Mouse (Mus musculus) urinary bladder, adult 2 months (tissue): ENCODE results near the gene Abcf2. TPM values are rescaled to one million over a fixed set of nuclear protein-coding genes. Genes with fewer than 3 reads are reported as not detected.
"Not testable (repeated sequence)": the region's sequence is repeated elsewhere in the genome, so short reads cannot be mapped to it uniquely, and the experiment has no call there.

Experiments
- DNase-seq: peaks from one replicate; pipeline ENCODE4 v3.0.0; 2022; ENCODE audit warnings: low spot score
- polyA plus RNA-seq: library from polyadenylated mRNA; depleted of rRNA; stranded (reverse); fragments of >200 nt; gene quantifications from 2 replicates; pipeline ENCODE4 v1.2.3, GENCODE M21; 2012

Abcf2 gene
- polyA plus RNA-seq, 1 experiment, result 50.0 TPM

GRCm38 (mm10) chr5:24586547-24587199 lies 9.4 kb upstream of the Abcf2 start, which contains the start of gene Chpf2:
TSS of gene Chpf2 (plus strand) at chr5:24586741.
- DNase-seq, result peak; percentile 60

DNA sequence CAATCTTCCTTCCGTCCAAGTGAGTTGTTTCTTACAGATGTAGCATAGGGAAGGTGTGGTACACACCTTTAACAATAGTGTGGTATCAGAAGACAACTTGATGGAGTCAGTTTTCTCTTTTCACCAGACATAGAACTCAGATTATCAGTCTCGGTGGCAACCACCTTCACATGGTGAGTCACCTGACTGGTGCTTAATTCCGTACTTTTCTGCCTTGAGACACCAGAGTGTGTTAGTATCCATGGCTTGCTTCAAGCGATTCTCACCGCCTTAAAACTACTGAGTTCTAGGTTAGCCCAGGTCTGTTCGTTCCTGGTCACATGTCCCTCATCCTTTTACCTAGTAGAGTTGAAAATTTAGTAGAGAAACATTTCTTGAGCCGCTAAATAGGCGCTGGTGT lies 8.8 kb upstream of the Abcf2 start:
- no peak for DNase-seq

DNA sequence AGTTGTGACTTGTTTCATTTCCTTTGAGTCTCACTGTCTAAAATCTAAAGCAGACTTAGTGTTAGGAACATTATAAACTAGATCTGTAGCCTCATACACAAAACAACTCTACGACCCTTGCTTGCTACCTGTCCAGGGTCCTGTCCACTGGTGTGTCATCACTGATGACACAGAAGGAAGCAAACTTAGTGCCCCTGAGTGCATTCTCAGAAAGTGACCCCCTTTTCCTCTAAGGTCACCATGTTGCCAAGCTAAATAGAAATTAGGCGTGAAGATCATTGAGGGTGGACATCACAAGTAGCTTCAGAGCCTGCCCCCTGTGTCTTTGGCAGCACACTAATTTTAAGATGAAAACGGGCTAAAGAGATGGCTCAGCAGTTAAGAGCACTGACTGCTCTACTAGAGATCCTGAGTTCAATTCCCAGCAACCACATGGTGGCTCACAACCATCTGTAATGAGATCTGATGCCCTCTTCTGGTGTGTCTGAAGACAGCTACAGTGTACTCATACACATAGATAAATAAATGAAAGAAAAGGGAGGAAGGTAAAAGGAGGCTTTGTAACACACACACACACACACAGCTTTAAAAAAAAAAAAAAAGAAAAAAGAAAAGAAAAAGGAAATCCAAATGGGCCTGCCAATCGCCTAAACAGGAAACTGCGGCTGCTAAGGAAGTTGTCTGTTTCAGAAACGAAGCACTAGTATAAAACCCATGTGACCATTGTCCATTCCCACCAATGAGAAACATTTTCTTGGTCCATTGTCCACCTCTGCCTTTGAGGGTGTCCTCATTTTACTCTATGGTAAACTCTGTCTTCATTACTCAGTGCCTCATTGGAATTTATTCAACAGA lies 1.1 kb upstream of the Abcf2 start:
- DNase-seq, result no peak

DNA sequence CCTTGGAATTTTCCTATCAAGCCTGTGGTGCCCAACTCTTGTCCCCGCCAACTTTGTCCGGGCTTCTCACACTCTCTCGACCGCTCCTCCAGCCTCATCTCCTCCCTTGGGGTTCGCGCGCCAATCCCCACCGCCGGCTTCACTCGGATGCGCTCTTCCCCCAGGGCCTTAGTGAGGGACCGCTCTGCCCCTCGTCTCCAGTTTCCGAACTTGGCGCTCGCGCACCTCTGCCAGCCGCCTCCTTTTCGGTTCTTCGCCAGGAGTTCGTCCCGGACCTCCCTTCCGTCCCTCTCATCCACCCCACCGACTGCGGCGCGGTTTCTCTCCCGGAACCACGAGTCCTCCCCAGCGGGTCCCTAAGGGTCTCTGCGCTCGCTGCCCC lies 475 bp downstream of the Abcf2 start:
- no peak for DNase-seq

GRCm38 (mm10) chr5:24575948-24576347 lies 1.3 kb downstream of the Abcf2 start:
- DNase-seq, result no peak

- DNase-seq, result no peak
These were observed 20.6 kb downstream of the Abcf2 start, which contains the start of gene 4931409K22Rik for GRCm38 (mm10) chr5:24556709-24557108. TSS of gene 4931409K22Rik (minus strand) at chr5:24556809.

- not testable (repeated sequence) for DNase-seq
These were observed 21.9 kb downstream of the Abcf2 start for GRCm38 (mm10) chr5:24555335-24555734.

DNA sequence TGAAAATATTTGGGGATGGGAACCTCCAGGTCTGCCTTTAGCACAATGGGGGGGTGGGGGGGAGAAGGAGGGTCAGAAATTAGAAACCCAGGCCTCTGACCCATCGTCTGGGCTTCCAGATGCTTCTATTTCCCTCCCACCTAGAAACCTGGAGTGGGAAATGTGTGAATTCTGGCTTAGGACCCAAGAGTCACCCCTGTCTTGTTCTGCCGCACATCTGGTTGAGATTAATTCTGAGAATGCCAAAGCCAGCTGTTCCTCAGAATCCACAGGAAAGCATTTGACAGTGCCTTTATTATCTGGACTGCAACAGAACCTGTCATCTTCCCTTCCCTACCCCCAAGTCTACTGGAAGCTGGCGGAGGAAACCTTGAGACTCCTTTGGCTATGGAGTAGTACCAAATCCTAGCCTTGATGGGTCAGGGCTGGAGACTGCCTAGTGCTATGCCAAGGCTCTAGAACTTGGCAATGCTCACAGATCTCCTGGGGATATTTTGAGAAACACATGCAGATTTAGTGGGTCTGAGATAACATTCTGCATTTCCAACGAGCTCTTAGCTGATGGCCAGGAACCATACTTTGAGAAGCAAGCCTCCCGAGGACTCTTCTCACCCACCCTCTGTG lies 23.5 kb downstream of the Abcf2 start:
- DNase-seq, result no peak

GRCm38 (mm10) chr5:24551317-24551688 lies 26.0 kb downstream of the Abcf2 start:
- DNase-seq, result no peak

DNA sequence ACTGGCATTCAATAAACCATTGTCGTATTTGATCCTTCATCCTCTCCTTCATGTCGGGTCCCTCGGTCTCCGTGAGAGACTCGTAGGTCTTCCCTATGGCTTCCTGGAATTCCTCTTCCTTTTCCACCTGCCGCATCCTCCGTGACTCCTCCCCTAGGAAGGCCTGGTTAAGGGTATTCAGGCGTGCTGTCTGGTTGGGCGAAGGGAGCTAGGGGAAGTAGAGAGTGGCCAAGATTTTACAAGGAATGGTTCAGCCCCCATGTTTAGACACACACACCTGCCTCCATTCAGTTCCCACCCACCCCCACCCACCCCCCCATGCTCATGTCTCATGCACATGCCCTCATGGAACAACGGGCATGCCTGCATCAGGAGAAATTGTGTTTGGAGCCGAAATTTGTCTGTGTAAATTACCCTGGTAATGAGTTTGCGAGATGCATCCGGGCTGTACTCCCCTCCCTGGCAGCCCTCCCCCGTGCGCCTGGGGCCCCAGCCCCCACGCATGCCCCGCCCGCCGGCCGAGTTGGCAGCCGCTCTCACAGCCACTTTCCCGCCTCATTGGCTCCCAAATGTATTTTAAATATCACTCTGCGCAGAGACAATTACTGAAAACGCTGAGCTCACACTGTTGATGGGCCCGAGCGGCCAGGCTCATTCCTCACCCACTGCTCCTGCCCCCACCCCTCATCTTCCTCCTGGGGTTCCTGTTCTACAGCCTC lies 26.5 kb downstream of the Abcf2 start:
- no peak for DNase-seq

DNA sequence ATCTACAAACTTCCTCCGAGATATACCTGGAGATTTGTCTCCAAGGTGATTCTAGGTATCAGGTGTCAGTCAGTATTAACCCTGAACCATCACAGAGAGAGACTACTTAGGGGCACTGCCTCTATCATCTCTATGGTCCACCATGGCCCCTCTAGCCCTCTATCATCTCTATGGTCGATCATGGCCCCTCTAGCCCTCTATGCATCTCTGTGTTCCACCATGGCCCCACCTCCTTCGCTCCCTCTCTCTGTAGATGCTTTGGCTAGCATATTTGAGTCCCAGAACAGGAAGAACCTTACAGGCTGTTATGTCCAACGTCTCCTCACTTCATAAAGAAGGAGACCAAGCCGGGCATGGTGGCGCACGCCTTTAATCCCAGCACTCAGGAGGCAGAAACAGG lies 34.6 kb downstream of the Abcf2 start:
- DNase-seq, result no peak

DNA sequence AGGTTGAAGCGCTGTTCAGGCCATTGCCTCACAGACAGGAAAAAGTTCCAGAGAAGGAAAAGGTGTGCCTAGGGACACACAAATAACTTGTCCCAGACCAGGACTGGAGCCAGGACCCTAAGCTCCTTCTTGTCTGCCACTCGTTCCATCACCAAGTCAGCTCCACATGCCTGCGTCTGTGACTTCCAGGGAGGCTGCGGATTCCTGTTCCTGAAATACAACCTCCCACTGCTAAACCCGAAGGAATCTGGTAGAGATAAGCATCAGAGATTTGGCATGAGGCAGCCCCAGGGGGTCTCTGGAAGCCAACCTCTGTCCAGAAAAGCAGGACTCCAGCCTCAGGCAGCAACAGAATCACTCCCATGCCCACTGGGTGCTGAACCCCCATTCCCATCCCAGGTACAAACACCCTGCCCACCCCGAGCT lies 36.1 kb downstream of the Abcf2 start:
- no peak for DNase-seq

DNA sequence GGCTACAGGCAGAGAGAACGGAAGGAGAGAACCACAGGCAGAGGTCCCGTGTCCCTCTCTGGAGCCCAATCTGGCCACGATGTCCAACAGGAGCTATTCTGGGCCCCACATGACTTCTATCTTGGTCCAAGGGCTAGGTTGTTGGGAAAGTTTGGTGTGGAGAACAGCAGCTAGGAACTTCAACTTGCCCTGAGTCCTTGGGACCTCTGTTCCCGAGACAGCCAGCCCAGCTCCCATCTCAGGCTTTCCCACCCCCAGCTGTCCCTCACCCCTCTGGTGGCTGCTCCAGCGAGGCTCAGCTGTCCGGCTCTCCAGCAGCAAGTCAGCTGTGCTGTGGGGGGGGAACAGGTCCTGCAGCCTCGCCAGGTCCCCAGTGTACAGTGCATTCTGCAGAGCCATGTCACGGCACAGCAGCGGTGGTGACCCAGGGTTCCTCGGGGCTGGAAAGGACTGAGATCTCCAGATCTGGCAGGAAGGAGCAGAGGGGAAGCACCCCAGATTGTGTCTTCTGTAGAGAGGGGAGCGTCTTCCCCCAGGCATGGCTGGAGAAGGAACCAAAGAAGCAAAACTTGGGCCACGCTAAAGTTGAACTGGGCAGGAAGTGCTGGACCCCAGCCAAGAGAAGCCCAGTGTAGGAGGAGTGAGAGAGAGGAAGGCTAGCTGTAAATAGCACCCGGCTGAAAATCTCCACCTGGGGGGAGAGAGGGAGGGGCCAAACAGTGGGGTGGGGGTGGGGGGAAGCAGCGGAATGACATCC lies 36.7 kb downstream of the Abcf2 start, which contains the start of gene Asb10:
TSS of gene Asb10 (minus strand) at position 592 of the 757 bp plus-strand sequence.
- DNase-seq, result peak; percentile 37

- no peak for DNase-seq
These were observed 37.5 kb downstream of the Abcf2 start for GRCm38 (mm10) chr5:24539571-24540296.

DNA sequence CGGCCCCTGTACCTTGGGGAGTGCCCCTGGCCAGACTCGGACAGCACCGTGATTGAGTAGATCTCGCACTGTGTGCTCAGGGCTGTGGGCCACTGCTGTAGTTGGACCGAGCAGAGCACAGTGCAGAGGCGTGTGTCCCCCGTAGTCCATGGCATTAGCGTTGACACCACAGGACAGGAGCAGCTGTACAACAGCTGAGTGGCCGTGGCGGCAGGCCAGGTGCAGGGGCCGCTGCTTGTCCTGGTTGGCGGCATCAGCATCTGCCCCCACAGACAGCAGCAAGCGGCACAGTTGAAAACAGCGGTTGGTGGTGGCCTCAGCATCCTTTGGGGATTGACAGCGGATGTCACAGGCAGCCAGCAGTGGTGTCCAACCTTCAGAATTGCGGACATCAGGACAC lies 39.6 kb downstream of the Abcf2 start:
- DNase-seq, result no peak

DNA sequence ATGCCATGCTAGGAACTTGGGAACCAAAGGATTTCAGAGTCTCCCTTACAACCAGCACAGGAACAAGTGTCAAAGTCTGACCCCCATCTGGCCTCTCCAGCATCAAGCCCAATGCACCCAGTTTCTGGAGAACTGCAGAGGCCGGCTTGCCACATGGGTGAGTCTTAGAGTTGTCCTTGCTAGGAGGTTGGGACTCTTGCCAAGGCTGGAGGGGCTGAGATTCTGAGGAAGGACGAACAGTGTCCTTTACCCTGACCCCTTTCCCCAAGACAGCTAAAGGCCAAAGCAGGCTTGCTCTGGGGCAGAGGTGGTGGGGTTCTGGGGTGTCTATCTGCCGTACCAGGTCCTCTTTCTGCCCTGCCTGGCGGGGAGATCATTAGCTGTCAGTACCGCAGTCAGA lies 40.8 kb downstream of the Abcf2 start:
- DNase-seq, result no peak

GRCm38 (mm10) chr5:24535731-24536130 lies 41.5 kb downstream of the Abcf2 start:
- no peak for DNase-seq

GRCm38 (mm10) chr5:24534292-24534691 lies 43.0 kb downstream of the Abcf2 start:
- DNase-seq, result no peak

GRCm38 (mm10) chr5:24533391-24533790 lies 43.9 kb downstream of the Abcf2 start:
- DNase-seq, result no peak

GRCm38 (mm10) chr5:24530042-24530689 lies 47.1 kb downstream of the Abcf2 start:
- DNase-seq, result peak; percentile 84
